Mouse (Mus musculus) gastrocnemius, adult 2 months (tissue): ENCODE results near the gene Usp5. TPM values are rescaled to one million over a fixed set of nuclear protein-coding genes. Genes with fewer than 3 reads are reported as not detected.
A peak's percentile ranks its signal among the peaks of the same experiment; 100 is the strongest.
"Not testable (repeated sequence)": the region's sequence is repeated elsewhere in the genome, so short reads cannot be mapped to it uniquely, and the experiment has no call there.

ENCODE experiments used
- DNase-seq: peaks from one replicate; pipeline ENCODE4 v3.0.0; 2022
- H3K27ac ChIP-seq: fragments of 200-600 bp; 2 replicates; pipeline ENCODE4 v1.8.1; 2022; ENCODE audit warnings: mild to moderate bottlenecking
- H3K4me3 ChIP-seq: fragments of 200-600 bp; 2 replicates; pipeline ENCODE4 v1.8.1; 2022; ENCODE audit warnings: mild to moderate bottlenecking, moderate library complexity
- CTCF ChIP-seq: fragments of 200-600 bp; IDR thresholded peaks from 2 replicates; pipeline ENCODE4 v1.8.1; 2022; ENCODE audit warnings: antibody characterized with exemption, mild to moderate bottlenecking, moderate library complexity
- intact Hi-C: fragments of 180-260 bp; cut with DNase I; formaldehyde crosslinking; loops from one replicate; pipeline ENCODE4 v1.15.1; 2025
- total RNA-seq, 2 experiments: library from RNA; stranded (reverse); gene quantifications; 2 replicates each; pipeline ENCODE4 v1.2.3; 2021

Gene Usp5
- total RNA-seq, 2 experiments from 2014 or later = 43.4 to 50.1 TPM

DNA sequence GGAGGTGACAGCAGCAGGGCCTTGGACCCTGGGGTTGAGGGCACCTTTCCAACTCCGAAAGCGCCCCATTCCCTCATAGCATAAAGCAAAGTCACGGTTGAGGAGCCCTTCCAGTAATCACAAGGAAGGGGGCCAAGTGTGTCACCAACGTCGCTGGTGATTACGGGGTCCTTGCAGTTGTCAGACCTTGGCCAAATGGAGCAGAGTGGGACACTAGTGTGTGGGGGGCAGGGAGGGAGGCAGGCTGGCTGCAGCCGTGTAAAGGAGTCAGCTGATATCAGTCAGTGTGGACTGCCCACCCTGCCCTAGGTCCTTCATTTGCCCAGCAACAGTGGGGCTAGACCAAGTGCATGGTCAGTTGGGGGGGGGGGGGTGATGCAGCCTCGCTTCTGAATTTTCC, 14.8 kb downstream of the Usp5 start:
- Histone ChIP-seq H3K4me3 (peak overlapping the region; percentile 90), H3K27ac (peak overlapping the region; percentile 99)
- intact Hi-C loops = loop anchor here (2.0 kb wide), 1 partner anchor 14 kb away; the partner anchor contains the start of genes Cdca3 and Usp5
- no peak for TF ChIP-seq CTCF
- DNase-seq = no peak

DNA sequence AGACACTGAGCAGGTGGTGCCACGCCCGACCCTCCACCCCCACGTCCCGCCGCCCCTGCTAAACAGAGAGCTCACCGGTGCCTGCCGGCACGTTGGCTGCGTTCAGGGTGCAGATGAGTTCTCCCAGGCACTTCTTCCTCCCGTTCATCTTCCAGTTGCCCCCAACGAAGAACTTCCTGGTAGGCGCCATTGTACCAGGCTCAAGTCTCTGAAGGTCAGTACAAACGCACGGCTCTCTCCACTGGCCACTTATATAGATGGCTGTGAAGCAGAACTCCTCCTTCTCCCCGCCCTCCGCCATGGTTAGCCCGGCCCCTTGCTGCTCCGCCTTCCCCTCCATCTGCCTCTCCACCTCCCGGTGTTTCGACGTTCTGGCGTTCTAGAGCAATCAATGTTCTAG, 15.4 kb downstream of the Usp5 start, which contains the start of gene Tpi1:
Gene Tpi1 (minus strand): TSS at position 364 of the 400 bp plus-strand sequence.
- Histone ChIP-seq H3K4me3 (peak within 1 kb of the TSS; percentile 90), H3K27ac (peak within 1 kb of the TSS; percentile 99)
- intact Hi-C loops = loop anchor here (2.0 kb wide), 1 partner anchor 15 kb away; the partner anchor contains the start of genes Cdca3 and Usp5
- peak; percentile 8; the same call in 1 of the 2 replicates for TF ChIP-seq CTCF
- peak; percentile 95 for DNase-seq

DNA sequence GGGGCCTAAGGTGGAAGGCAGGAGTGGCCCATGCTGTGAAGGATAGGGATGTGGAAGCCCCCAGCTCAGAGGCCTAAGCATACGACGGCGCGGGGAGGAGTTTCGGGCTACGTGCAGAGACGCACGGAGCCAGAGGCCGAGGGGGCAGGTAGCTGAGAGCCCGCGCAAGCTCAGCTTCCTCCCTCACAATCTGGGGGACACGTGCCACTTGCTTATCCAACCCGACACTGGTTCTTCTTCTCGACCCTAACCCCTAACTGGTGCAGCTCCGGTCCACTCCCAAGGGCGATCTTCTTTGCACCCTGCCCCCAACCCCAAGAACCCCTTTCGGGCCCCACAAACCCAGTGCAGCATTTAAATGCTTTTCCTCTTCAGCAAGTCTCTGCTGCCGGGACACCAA, 15.8 kb downstream of the Usp5 start:
- peak; percentile 88 for DNase-seq
- H3K27ac ChIP-seq = peak overlapping the region; percentile 99
- intact Hi-C loops = no loop called here
- TF ChIP-seq CTCF = no peak
- H3K4me3 ChIP-seq = peak overlapping the region; percentile 90

DNA sequence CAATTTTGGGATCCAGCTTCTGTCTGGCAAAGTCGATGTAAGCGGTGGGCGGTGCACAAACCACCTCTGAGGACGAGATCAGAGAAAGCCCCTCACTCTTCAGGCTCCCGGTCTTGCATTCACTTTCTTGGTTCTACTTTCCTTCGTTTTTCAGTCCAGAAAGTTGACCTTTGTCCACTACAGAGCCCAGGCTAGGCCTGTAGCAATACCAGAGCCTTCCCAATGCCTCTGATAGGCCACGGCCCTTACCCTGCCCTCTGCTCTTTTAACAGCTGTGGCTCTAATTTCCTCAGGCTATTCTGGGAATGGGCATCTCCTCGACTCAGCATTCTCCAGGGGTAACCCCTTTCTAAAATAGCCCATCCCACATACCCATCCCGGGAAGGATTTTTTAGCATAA, 16.4 kb downstream of the Usp5 start:
- H3K27ac ChIP-seq = peak overlapping the region; percentile 99
- DNase-seq = peak; percentile 78
- TF ChIP-seq CTCF = no peak
- intact Hi-C loops = no loop called here
- H3K4me3 ChIP-seq = peak overlapping the region; percentile 90

DNA sequence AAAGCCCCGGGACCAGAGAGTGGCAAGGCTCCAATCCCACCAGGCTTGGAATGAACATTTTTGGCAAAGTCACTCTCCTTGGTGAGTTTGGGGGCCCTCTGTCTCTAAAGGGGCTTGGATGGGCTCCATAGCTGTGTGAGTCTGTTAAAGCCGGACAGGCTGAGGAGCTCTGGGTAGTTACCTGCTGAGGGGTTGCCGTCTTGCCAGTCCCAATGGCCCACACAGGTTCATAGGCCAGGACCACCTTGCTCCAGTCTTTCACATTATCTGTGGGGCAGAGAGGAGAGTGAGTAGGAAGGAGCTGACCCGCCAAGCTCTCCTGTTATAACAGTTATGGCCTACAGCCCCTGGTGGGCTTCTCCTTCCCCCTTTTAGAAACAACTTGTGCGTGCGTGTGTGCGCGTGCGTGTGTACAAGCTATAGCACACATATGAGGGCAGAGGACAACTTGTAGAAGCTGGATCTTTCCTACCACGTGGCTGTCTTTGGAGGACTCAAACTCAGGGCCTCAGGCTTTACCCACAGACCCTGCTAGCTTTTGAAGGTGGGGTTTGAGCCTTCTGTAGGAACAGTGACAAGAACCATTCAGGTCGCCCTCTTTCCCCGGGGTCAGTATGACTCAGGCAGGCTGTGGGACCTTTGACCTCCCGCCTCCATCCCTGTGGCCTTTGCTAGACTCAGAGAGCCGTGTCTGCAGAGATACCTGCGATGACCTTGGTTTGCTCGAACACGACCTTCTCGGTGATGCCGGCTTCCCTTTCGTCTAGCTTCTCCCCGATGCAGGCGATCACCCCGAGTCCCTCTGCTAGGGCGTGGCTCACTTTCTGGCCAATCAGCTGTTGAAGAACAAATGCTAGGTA, 17.4 kb downstream of the Usp5 start:
- peak overlapping the region; percentile 99 for H3K27ac ChIP-seq
- no peak for TF ChIP-seq CTCF
- DNase-seq = peak; percentile 50
- intact Hi-C loops = no loop called here
- H3K4me3 ChIP-seq = peak overlapping the region; percentile 90

DNA sequence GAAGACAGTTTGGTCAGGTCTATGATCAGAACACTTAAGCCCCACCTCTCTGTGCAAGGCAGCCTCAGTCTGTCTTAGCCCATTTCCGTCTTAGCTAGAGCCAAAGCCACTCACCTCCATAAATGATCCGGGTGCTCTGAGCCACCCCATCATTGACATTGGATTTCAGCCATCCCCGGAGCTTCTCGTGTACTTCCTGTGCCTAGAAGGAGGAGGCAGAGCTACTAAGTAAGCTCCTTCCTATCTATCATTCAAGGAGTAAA, 17.9 kb downstream of the Usp5 start:
- intact Hi-C loops = no loop called here
- DNase-seq = no peak
- no peak for TF ChIP-seq CTCF
- H3K27ac ChIP-seq = peak overlapping the region; percentile 99
- peak overlapping the region; percentile 90 for H3K4me3 ChIP-seq

DNA sequence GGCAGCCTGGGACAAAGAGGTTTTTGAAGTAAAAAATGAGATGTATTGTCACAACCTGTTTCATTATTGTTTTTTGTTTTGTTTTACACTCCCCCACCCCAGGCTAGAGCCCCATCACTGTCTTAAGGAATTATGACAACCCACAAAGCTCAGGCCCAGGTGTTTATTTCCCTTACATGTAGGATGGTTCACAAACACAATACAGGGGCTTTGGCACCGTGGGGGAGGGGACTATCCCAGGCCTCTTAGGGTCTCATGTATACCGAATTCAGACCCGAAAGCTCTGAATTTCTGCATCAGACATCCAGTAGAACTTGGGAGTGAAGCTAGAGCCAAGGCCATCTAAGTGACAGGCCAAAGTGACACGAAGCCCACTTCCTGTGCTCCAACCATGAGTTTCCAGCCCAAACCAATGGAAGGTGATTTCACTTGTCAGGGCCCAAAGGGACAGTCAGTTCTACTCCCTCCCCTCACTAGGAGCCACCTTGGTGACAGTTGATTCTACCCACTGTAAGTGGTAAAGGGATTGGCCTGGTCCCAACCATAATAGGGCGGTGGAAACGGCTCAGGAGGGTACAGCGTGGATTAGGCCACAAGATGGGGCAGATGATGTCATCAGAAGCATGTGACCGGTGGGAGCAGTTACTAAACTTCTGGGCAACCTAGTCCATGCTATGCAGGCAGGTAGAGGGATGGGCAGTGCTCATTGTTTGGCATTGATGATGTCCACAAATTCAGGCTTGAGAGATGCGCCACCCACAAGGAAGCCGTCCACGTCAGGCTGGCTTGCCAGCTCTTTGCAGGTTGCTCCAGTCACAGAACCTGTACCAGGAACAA, 18.5 kb downstream of the Usp5 start:
- peak overlapping the region; percentile 90 for H3K4me3 ChIP-seq
- H3K27ac ChIP-seq = peak overlapping the region; percentile 99
- intact Hi-C loops, DNase-seq: not testable (repeated sequence)

DNA sequence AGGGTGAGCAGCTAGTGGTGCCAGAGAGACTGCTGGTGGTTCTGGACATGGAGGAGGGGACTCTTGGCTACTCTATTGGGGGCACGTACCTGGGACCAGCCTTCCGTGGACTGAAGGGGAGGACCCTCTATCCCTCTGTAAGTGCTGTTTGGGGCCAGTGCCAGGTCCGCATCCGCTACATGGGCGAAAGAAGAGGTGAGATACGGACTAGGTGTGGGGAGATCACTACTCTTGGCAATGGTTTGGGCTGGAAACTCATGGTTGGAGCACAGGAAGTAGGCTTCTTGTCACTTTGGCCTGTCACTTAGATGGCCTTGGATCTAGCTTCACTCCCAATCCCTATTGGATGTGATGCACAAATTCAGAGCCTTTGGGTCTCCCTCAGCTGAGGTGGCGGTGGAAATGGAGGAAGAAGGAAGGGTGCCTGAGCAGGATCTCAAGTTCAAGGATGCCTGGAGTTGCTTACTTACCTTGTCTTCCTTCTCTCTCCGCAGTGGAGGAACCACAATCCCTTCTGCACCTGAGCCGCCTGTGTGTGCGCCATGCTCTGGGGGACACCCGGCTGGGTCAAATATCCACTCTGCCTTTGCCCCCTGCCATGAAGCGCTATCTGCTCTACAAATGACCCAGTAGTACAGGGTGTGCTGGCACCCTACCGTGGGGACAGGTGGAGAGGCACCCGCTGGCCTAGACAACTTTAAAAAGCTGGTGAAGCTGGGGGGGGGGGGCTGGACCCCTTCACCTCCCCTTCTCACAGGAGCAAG, 19.3 kb downstream of the Usp5 start:
- TF ChIP-seq CTCF = no peak
- DNase-seq = peak; percentile 54
- Histone ChIP-seq H3K27ac (peak overlapping the region; percentile 99), H3K4me3 (peak overlapping the region; percentile 90)
- intact Hi-C loops = loop anchor here (5.0 kb wide), 1 partner anchor 53 kb away; the partner anchor contains the start of genes Atn1 and Gm45234

DNA sequence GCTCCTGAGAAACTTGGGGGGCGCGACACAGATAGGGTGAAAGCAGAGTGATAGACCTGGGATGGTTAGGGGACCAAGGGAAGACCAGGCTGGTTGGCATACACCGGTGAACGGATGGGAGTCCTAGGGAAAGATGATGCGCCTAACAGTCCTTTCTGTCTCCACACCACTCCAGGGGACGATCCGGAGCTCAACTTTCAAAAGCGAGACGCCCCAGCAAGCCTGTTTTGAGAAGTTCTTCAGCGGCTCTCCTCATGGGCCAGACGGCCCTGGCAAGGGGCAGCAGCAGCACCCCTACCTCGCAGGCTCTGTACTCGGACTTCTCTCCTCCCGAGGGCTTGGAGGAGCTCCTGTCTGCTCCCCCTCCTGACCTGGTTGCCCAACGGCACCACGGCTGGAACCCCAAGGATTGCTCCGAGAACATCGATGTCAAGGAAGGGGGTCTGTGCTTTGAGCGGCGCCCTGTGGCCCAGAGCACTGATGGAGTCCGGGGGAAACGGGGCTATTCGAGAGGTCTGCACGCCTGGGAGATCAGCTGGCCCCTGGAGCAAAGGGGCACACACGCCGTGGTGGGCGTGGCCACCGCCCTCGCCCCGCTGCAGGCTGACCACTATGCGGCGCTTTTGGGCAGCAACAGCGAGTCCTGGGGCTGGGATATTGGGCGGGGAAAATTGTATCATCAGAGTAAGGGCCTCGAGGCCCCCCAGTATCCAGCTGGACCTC, 20.1 kb downstream of the Usp5 start:
- intact Hi-C loops = loop anchor here (5.0 kb wide), 1 partner anchor 52 kb away; the partner anchor contains the start of genes Atn1 and Gm45234

DNA sequence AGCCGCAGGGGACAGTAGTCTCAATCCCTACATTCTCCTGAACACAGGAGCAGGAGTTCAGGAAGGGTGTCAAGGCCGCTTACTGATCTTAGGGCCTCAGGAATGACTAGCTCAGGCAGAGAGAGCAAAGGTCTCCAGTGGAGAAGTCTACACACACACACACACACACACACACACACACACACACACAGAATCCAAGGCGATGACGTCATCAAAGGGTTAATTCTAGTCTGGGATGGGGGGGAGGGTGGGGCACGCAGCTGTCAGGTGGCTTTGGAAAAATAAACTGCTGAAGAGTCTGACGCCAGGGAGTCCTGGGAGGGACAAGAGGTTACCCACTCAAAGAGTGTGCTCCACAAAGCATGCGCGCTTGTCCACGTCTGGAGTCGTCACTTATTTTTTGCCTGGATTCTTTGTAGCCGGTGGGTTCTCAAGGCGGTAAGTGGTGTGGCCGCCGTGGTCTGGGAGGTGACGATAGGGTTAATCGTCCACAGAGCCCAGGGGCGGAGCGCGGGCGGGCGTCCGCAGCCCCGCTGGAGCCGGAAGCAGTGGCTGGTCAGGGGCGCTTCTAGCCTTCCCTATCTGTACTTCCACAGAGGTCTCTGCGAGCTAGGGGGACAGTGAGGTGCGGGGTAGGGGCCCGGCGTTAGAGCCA, 20.8 kb downstream of the Usp5 start, which contains the start of gene Spsb2:
Gene Spsb2 (plus strand): TSS at position 304 of the 655 bp plus-strand sequence.
- Histone ChIP-seq H3K4me3 (peak within 1 kb of the TSS; percentile 90), H3K27ac (peak within 1 kb of the TSS; percentile 99)
- DNase-seq = peak; percentile 87
- no peak for TF ChIP-seq CTCF
- intact Hi-C loops = loop anchor here (5.0 kb wide), 1 partner anchor 51 kb away; the partner anchor contains the start of genes Atn1 and Gm45234

More for the DNA sequence above, 20.1 kb downstream of the Usp5 start:
- TF ChIP-seq CTCF = peak; percentile 86
- Histone ChIP-seq H3K27ac (peak overlapping the region; percentile 99), H3K4me3 (peak overlapping the region; percentile 90)
- peak; percentile 91 for DNase-seq

DNA sequence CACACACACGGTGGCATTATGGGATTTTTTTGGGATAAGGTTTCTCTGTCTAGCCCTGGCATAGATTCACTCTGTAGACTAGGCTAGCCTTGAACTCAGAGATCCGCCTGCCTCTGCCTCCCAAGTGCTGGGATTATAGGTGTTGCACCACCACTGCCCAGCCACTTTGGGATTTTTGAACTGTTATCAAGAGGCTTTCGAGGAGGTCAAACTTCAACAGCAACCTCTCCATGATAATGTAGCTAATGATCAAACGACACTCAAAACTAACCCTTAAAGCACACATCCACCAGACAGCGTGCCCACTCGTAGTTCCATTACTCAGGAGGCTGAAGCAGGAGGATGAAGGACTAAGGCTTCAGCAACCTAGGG, 21.3 kb downstream of the Usp5 start:
- no peak for TF ChIP-seq CTCF
- H3K4me3 ChIP-seq = peak overlapping the region; percentile 90
- peak overlapping the region; percentile 99 for H3K27ac ChIP-seq
- intact Hi-C loops = loop anchor here (5.0 kb wide), 1 partner anchor 51 kb away; the partner anchor contains the start of genes Atn1 and Gm45234
- no peak for DNase-seq
